Mouse (Mus musculus) midbrain, embryonic 16.5 days (tissue): ENCODE data around the gene Kidins220. TPM values are rescaled to one million over a fixed set of nuclear protein-coding genes. Genes with fewer than 3 reads are reported as not detected.

ENCODE experiments used
- ATAC-seq: fragments of 200-750 bp; cut with Nextera tagmentation; 2 replicates; pipeline ENCODE4 v1.8.0; 2017; ENCODE audit warnings: moderate TSS enrichment
- H3K27ac ChIP-seq: fragments of 300-500 bp; sonication (generic); 2 replicates; pipeline ENCODE4 v1.5.1; 2014; ENCODE audit warnings: mild to moderate bottlenecking, low read length, mixed read lengths
- H3K27me3 ChIP-seq: fragments of 300-500 bp; sonication (generic); 2 replicates; pipeline ENCODE4 v1.6.1; 2014; ENCODE audit warnings: low read depth, low read length, mixed read lengths; ENCODE audit not compliant: control insufficient read depth, insufficient read depth
- H3K36me3 ChIP-seq: fragments of 300-500 bp; sonication (generic); 2 replicates; pipeline ENCODE4 v1.6.1; 2014; ENCODE audit warnings: mild to moderate bottlenecking, low read length, moderate library complexity, mixed read lengths; ENCODE audit not compliant: control insufficient read depth, insufficient read depth
- H3K4me1 ChIP-seq: fragments of 300-500 bp; sonication (generic); 2 replicates; pipeline ENCODE4 v1.6.1; 2014; ENCODE audit warnings: mild to moderate bottlenecking, low read length, mixed read lengths; ENCODE audit not compliant: control insufficient read depth, insufficient read depth
- H3K4me2 ChIP-seq: fragments of 300-500 bp; sonication (generic); 2 replicates; pipeline ENCODE4 v1.6.1; 2014; ENCODE audit warnings: mild to moderate bottlenecking, low read length, mixed read lengths
- H3K4me3 ChIP-seq: fragments of 300-500 bp; sonication (generic); 2 replicates; pipeline ENCODE4 v1.5.1; 2014; ENCODE audit warnings: low read depth, mild to moderate bottlenecking, low read length, moderate library complexity, mixed read lengths
- H3K9ac ChIP-seq: fragments of 300-500 bp; sonication (generic); 2 replicates; pipeline ENCODE4 v1.6.1; 2014; ENCODE audit warnings: low read depth, low read length, mixed read lengths
- H3K9me3 ChIP-seq: fragments of 300-500 bp; sonication (generic); replicated peaks from 2 replicates; pipeline ENCODE4 v1.6.1; 2014; ENCODE audit warnings: mild to moderate bottlenecking, low read length, mixed read lengths; ENCODE audit not compliant: control insufficient read depth, poor library complexity, severe bottlenecking
- WGBS: fragments of 180-500 bp; shearing (Covaris S2); extraction: QIAGEN DNeasy Blood & Tissue Kit; methylation state at CpG from one replicate; pipeline ENCODE4 v1.1.7; 2014; 5-methylcytosine and 5-hydroxymethylcytosine counted together
- polyA plus RNA-seq: library from polyadenylated mRNA; unstranded; fragments of >200 nt; fragmentation: Nextera tagmentation; extraction: Ambion mirVana; gene quantifications from 2 replicates; pipeline ENCODE4 v1.2.1, GENCODE M21; 2015

Kidins220 gene
- polyA plus RNA-seq, 1 experiment from 2014 or later: 172 TPM

DNA sequence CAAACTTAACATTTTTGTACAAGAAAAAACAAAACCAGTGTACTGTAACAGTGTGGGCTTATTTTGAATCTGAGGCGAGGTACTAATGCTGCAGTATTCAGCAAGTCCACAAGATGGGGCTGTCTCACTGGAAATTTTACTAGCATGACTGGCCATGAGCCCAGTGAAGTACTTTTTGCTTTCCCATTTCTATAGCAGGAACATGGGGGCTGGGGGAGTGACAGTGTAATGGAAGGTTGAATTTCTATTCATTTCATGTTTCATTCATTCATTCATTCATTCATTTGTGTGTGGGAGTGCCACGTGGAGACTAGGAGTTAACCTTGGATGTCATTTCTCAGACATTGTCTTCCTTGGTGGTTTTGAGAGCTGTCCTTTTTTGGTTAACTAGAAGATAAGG is 52.7 kb downstream of the Kidins220 start:
- H3K27me3 ChIP-seq: no peaks in the 10 kb centered on the region
- no peak overlapping the region for H3K4me3 ChIP-seq
- no peak overlapping the region for H3K9ac ChIP-seq
- peak; percentile 40; the same call in 1 of the 2 replicates for ATAC-seq
- H3K4me2 ChIP-seq: no peak overlapping the region
- H3K4me1 ChIP-seq: no peaks in the 10 kb centered on the region; the same call in 1 of the 2 replicates
- H3K36me3 ChIP-seq: peaks cover 20% of the 10 kb centered on the region
- WGBS: 27% methylated on average over 2 of the region's 2 CpGs
- H3K27ac ChIP-seq: no peak overlapping the region
- H3K9me3 ChIP-seq: no peaks in the 10 kb centered on the region

DNA sequence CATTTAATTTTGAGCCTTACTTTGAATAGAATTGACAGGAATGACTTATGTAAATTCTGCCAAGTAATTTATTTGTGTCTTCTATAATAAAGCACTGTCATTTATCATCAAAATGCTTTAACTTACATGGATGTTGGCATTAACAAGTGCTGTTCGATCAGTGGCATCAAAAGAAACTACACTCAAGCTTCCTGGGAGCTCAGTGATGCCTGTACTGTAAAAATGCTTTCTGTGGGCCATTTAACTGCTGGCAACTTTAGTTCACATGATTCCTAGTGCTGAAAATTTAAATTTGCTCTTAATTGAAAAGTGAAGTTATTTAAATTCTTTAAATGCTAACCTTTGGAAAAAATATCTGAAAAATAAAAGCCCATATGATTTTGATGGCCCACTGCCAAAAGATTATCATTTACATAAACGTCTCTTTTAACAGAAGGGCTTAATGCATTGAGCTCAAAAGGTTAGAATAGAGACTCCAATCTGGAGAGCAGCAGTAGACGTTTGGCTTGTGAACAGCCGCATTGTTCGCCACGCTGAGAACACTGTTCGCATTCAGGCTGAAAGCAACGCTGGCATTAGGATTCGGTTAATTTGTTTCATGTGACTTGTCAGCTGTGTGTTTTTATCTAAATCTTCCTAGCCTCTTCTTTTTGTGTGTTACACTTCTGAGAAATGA is 59.1 kb downstream of the Kidins220 start:
- no peaks in the 10 kb centered on the region for H3K9me3 ChIP-seq

DNA sequence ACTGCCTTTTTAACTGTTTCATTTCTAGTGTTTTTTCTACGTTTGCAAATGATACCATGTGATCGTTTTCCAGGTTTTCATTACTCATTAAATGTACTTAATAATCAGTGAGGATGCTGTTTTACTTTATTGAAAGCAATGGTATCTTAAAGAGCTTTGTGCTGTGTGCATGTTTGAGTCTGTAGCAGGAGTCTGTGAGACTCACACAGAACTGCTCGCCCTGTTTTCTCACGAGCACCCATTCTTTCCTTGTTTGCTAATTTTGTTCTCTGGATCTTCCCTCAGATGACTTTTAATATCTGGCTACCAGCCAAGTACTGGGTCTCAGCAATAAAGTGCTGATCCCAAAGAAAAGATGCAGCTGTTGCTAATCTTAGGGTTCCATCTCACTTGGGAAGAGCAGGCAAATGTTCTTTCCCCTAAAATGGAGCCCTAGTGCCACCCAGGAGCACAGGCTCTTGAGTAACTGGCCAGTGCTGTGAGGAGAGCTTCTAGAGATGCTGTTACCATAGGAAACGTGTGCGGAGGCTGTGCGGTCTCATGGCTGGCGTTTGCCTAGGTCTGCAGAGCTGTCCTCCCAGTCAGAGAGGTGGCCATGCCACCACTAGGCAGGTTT is 59.7 kb downstream of the Kidins220 start:
- ATAC-seq: peak; percentile 40; the same call in 1 of the 2 replicates
- Histone ChIP-seq H3K27ac (peak overlapping the region; percentile 61; the same call in 1 of the 2 replicates), H3K27me3 (no peaks in the 10 kb centered on the region), H3K9ac (no peak overlapping the region), H3K4me2 (no peak overlapping the region), H3K4me3 (no peak overlapping the region), H3K9me3 (no peaks in the 10 kb centered on the region), H3K36me3 (peaks cover 18% of the 10 kb centered on the region), H3K4me1 (peaks cover 20% of the 10 kb centered on the region)
- WGBS: 38% methylated on average over 8 of the region's 8 CpGs

More for the DNA sequence above, 59.1 kb downstream of the Kidins220 start:
- Histone ChIP-seq H3K9ac (no peak overlapping the region), H3K27me3 (no peaks in the 10 kb centered on the region), H3K4me3 (no peak overlapping the region), H3K4me2 (no peak overlapping the region), H3K27ac (peak overlapping the region; percentile 61; the same call in 1 of the 2 replicates), H3K4me1 (peaks cover 20% of the 10 kb centered on the region), H3K36me3 (peaks cover 20% of the 10 kb centered on the region)
- ATAC-seq: peak; percentile 67; the same call in 1 of the 2 replicates
- 4% methylated on average over 9 of the region's 9 CpGs for WGBS

DNA sequence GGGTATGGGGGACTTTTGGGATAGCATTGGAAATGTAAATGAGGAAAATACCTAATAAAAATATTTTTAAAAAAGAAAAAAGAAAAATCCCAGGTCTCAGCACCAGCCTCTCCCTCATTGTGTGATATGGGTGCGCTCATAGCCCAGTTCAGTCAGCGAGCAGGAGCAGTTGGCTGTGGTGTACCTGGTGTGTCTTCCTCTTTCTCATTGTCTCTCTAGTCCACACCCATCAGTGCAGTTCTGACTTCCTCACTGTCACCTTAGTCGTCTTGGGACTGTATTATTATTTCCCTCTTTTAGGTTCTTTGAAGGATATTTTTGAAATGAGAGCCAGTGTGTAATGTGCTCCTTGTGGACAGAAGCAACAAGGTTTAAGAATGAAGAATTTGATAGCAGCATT is 61.3 kb downstream of the Kidins220 start:
- H3K27ac ChIP-seq: no peak overlapping the region
- no peak overlapping the region for H3K4me3 ChIP-seq
- H3K4me1 ChIP-seq: peaks cover 20% of the 10 kb centered on the region
- H3K36me3 ChIP-seq: peaks cover 14% of the 10 kb centered on the region
- ATAC-seq: no peak
- H3K9me3 ChIP-seq: no peaks in the 10 kb centered on the region
- H3K27me3 ChIP-seq: no peaks in the 10 kb centered on the region
- no peak overlapping the region for H3K4me2 ChIP-seq
- no peak overlapping the region for H3K9ac ChIP-seq
- 92% methylated on average over 3 of the region's 3 CpGs for WGBS

- H3K36me3 ChIP-seq: peaks cover 13% of the 10 kb centered on the region
- no peak overlapping the region for H3K9ac ChIP-seq
- WGBS: 79% methylated on average over 5 of the region's 5 CpGs
- H3K27me3 ChIP-seq: no peaks in the 10 kb centered on the region
- H3K4me3 ChIP-seq: no peak overlapping the region
- no peak for ATAC-seq
- H3K9me3 ChIP-seq: no peaks in the 10 kb centered on the region
- H3K4me2 ChIP-seq: no peak overlapping the region
- no peak overlapping the region for H3K27ac ChIP-seq
- H3K4me1 ChIP-seq: peaks cover 20% of the 10 kb centered on the region
Measured at GRCm38 (mm10) chr12:25037222-25037621, 62.5 kb downstream of the Kidins220 start.

DNA sequence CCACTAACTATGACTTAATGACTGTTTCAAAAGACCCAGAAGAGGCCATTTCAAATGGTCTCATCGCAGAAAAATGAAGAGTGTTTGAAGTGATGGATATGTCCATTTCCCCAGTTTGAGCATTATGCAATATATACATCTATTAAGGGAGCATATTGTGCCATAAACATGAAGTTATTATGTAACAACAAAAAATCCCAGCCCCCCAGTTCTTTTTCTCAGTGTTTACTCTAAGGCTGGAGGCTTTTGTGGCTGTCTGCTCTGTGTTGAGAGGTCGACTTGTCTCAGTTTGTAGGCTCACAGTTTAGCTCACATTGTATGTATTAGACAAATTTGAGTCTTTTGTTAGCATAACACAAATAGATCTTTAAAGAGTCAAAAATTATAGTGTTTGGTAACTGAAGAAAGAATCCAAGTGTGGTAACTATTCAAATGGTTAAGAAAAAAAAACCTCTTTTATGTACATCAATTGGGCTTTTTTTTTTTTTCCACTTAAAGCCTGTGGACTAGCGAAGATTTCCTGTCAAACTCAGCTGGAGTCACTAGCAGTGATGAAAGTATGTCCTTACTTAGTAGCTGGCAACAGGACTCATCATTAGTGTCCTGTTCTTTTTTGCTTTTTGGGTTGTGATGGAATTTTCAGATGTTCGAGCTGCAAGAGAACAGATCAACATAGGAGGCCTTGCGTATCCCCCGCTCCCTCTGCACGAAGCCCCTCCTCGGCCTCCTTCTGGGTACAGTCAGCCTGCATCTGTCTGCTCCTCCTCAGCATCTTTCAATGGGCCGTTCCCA is 63.2 kb downstream of the Kidins220 start:
- no peaks in the 10 kb centered on the region for H3K9me3 ChIP-seq
- WGBS: 79% methylated on average over 9 of the region's 9 CpGs
- no peak overlapping the region for H3K9ac ChIP-seq
- no peak overlapping the region for H3K4me2 ChIP-seq
- H3K4me1 ChIP-seq: peaks cover 19% of the 10 kb centered on the region
- no peak overlapping the region for H3K4me3 ChIP-seq
- no peak for ATAC-seq
- no peak overlapping the region for H3K27ac ChIP-seq
- peaks cover 13% of the 10 kb centered on the region for H3K36me3 ChIP-seq
- no peaks in the 10 kb centered on the region for H3K27me3 ChIP-seq

DNA sequence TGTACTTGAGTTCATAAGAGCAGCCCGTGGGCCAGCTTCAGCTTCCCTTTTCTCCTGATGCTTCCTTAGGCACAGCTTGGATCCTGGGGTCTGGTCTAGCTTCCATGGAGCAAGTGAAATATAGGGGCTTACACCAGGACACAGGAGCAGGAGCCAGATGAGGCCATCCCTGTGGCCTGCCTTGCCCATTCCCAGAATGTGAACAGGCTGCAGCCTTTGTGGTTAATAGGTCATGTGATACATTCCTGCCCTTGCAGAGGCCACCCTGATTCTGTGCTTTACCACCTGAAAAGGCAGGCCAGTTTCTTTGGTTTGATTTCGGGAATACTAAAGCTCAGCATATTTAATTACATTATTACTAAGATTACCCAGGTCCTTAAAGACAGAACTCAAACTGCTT is 69.3 kb downstream of the Kidins220 start:
- Histone ChIP-seq H3K4me3 (no peak overlapping the region), H3K36me3 (peaks cover 13% of the 10 kb centered on the region), H3K4me2 (no peak overlapping the region), H3K4me1 (no peaks in the 10 kb centered on the region), H3K9me3 (no peaks in the 10 kb centered on the region), H3K9ac (no peak overlapping the region), H3K27me3 (no peaks in the 10 kb centered on the region), H3K27ac (no peak overlapping the region)
- 88% methylated on average over 2 of the region's 2 CpGs for WGBS
- no peak for ATAC-seq

GRCm38 (mm10) chr12:25044579-25044978 is 69.9 kb downstream of the Kidins220 start:
- H3K4me2 ChIP-seq: no peak overlapping the region
- no peak for ATAC-seq
- no peak overlapping the region for H3K9ac ChIP-seq
- WGBS: 94% methylated on average over 4 of the region's 4 CpGs
- H3K9me3 ChIP-seq: no peaks in the 10 kb centered on the region
- H3K27me3 ChIP-seq: no peaks in the 10 kb centered on the region
- H3K4me3 ChIP-seq: no peak overlapping the region
- H3K36me3 ChIP-seq: peaks cover 13% of the 10 kb centered on the region
- H3K27ac ChIP-seq: no peak overlapping the region
- H3K4me1 ChIP-seq: no peaks in the 10 kb centered on the region

GRCm38 (mm10) chr12:25049253-25049652 is 74.5 kb downstream of the Kidins220 start:
- Histone ChIP-seq H3K9me3 (no peaks in the 10 kb centered on the region), H3K4me3 (no peak overlapping the region), H3K4me2 (no peak overlapping the region), H3K36me3 (peaks cover 23% of the 10 kb centered on the region), H3K27ac (no peak overlapping the region), H3K27me3 (no peaks in the 10 kb centered on the region), H3K9ac (no peak overlapping the region), H3K4me1 (no peaks in the 10 kb centered on the region)
- ATAC-seq: no peak
- WGBS: 81% methylated on average over 5 of the region's 5 CpGs
